Mouse (Mus musculus) CH12.LX (cell line): ENCODE measurements around the gene Jph3. TPM values are rescaled to one million over a fixed set of nuclear protein-coding genes. Genes with fewer than 3 reads are reported as not detected.

ENCODE experiments used
- DNase-seq: peaks from one replicate; pipeline ENCODE4 v3.0.0-alpha.2; 2013; ENCODE audit errors: extremely low read depth
- H3K27ac ChIP-seq: 2 replicates; pipeline ENCODE4 v1.5.1; 2012; ENCODE audit warnings: low read depth, mild to moderate bottlenecking, control low read depth, moderate library complexity; ENCODE audit not compliant: insufficient read depth
- H3K27me3 ChIP-seq: replicated peaks from 2 replicates; pipeline ENCODE3; 2012; ENCODE audit warnings: inconsistent platforms
- H3K36me3 ChIP-seq, 2 experiments: replicated peaks in 1 of 2; 2 replicates each; pipeline versions ENCODE3 to v1.6.1; 2012; ENCODE audit warnings: inconsistent platforms in 1 of 2, low read length in 1 of 2, mild to moderate bottlenecking in 1 of 2, mixed read lengths in 1 of 2, moderate library complexity in 1 of 2; ENCODE audit not compliant: control insufficient read depth in 1 of 2, insufficient read depth in 1 of 2
- H3K4me1 ChIP-seq, 2 experiments: 2 replicates each; pipeline ENCODE4 v1.6.1; 2012; ENCODE audit warnings: inconsistent platforms in 1 of 2, moderate library complexity in 1 of 2; ENCODE audit not compliant: insufficient read depth in 2 of 2, control insufficient read depth in 1 of 2
- H3K4me2 ChIP-seq: 2 replicates; pipeline ENCODE4 v1.6.1; 2012; ENCODE audit warnings: low read depth, mild to moderate bottlenecking, control low read depth; ENCODE audit not compliant: poor library complexity, insufficient read depth, severe bottlenecking
- H3K4me3 ChIP-seq, 3 experiments: fragments of 150-350 bp in 1 of 3; sonication (generic) in 1 of 3; replicated peaks in 1 of 3; 2 replicates each; pipeline versions ENCODE3 to v1.5.1; 2011 to 2012; ENCODE audit warnings: low read depth in 2 of 3, low read length in 2 of 3, mild to moderate bottlenecking in 2 of 3, moderate library complexity in 2 of 3, control low read depth in 1 of 3, improper control_type of control experiment in 1 of 3, inconsistent platforms in 1 of 3, mixed read lengths in 1 of 3; ENCODE audit not compliant: poor library complexity in 1 of 3
- H3K79me2 ChIP-seq: replicated peaks from 2 replicates; pipeline ENCODE4 v1.6.1; 2012; ENCODE audit warnings: mild to moderate bottlenecking, moderate library complexity; ENCODE audit not compliant: control insufficient read depth, poor library complexity, insufficient read depth, severe bottlenecking; ENCODE audit errors: extremely low read depth
- H3K9ac ChIP-seq: 2 replicates; pipeline ENCODE4 v1.6.1; 2012; ENCODE audit warnings: low read depth, mild to moderate bottlenecking, control low read depth, moderate library complexity; ENCODE audit not compliant: insufficient read depth
- H3K9me3 ChIP-seq: replicated peaks from 2 replicates; pipeline ENCODE3; 2012; ENCODE audit warnings: low read length, inconsistent platforms, mixed read lengths
- BHLHE40 ChIP-seq: IDR thresholded peaks from 2 replicates; pipeline ENCODE4 v1.6.1; 2011; ENCODE audit warnings: mild to moderate bottlenecking, low read depth, low read length, improper control_type of control experiment
- CHD2 ChIP-seq: IDR thresholded peaks from 2 replicates; pipeline ENCODE4 v1.6.1; 2011; ENCODE audit warnings: low read length, improper control_type of control experiment
- CTCF ChIP-seq, 2 experiments: IDR thresholded peaks in 1 of 2; conservative IDR thresholded peaks in 1 of 2; 2 replicates each; pipeline ENCODE4 v1.5.1; 2011 to 2012; ENCODE audit warnings: low read depth in 2 of 2, low read length in 2 of 2, improper control_type of control experiment in 1 of 2, inconsistent platforms in 1 of 2, mild to moderate bottlenecking in 1 of 2, moderate library complexity in 1 of 2
- E2F4 ChIP-seq: IDR thresholded peaks from 2 replicates; pipeline ENCODE4 v1.6.1; 2011; ENCODE audit warnings: low read depth, low read length, improper control_type of control experiment; ENCODE audit not compliant: insufficient replicate concordance
- EP300 ChIP-seq: IDR thresholded peaks from 2 replicates; pipeline ENCODE4 v1.6.1; 2011; ENCODE audit warnings: low read length, improper control_type of control experiment
- ETS1 ChIP-seq: conservative IDR thresholded peaks from 2 replicates; pipeline ENCODE4 v1.6.1; 2012; ENCODE audit warnings: low read depth, mild to moderate bottlenecking, inconsistent platforms, low read length, improper control_type of control experiment, moderate library complexity
- HCFC1 ChIP-seq: IDR thresholded peaks from 2 replicates; pipeline ENCODE4 v1.6.1; 2012; ENCODE audit warnings: low read depth, mild to moderate bottlenecking, inconsistent platforms, low read length, improper control_type of control experiment
- JUN ChIP-seq: IDR thresholded peaks from 2 replicates; pipeline ENCODE4 v1.6.1; 2011; ENCODE audit warnings: low read depth, mild to moderate bottlenecking, low read length, improper control_type of control experiment, moderate library complexity; ENCODE audit not compliant: insufficient read depth
- JUND ChIP-seq: conservative IDR thresholded peaks from 2 replicates; pipeline ENCODE4 v1.6.1; 2011; ENCODE audit warnings: low read depth, low read length, improper control_type of control experiment
- MAX ChIP-seq: IDR thresholded peaks from 2 replicates; pipeline ENCODE4 v1.6.1; 2011; ENCODE audit warnings: low read length, improper control_type of control experiment
- MAZ ChIP-seq: IDR thresholded peaks from 2 replicates; pipeline ENCODE4 v1.6.1; 2012; ENCODE audit warnings: low read depth, mild to moderate bottlenecking, inconsistent platforms, low read length, improper control_type of control experiment, moderate library complexity
- MXI1 ChIP-seq: IDR thresholded peaks from 2 replicates; pipeline ENCODE4 v1.6.1; 2011; ENCODE audit warnings: mild to moderate bottlenecking, low read depth, low read length, improper control_type of control experiment
- MYC ChIP-seq: IDR thresholded peaks from 2 replicates; pipeline ENCODE4 v1.6.1; 2011; ENCODE audit warnings: low read depth, mild to moderate bottlenecking, improper control_type of control experiment, low read length
- NRF1 ChIP-seq: IDR thresholded peaks from 2 replicates; pipeline ENCODE4 v1.6.1; 2014; ENCODE audit warnings: low read depth, mild to moderate bottlenecking, inconsistent platforms, low read length, improper control_type of control experiment, moderate library complexity
- POLR2A ChIP-seq: IDR thresholded peaks from 2 replicates; pipeline ENCODE4 v1.6.1; 2011; ENCODE audit warnings: low read depth, mild to moderate bottlenecking, improper control_type of control experiment, low read length
- POLR2AphosphoS2 ChIP-seq: IDR thresholded peaks from 2 replicates; pipeline ENCODE4 v1.6.1; 2011; ENCODE audit warnings: low read depth, low read length, improper control_type of control experiment
- RCOR1 ChIP-seq: conservative IDR thresholded peaks from 2 replicates; pipeline ENCODE4 v1.6.1; 2012; ENCODE audit warnings: low read depth, mild to moderate bottlenecking, inconsistent platforms, low read length, improper control_type of control experiment
- UBTF ChIP-seq: IDR thresholded peaks from 2 replicates; pipeline ENCODE4 v1.6.1; 2012; ENCODE audit warnings: low read depth, mild to moderate bottlenecking, inconsistent platforms, low read length, improper control_type of control experiment, moderate library complexity
- USF1 ChIP-seq: IDR thresholded peaks from 2 replicates; pipeline ENCODE4 v1.6.1; 2014; ENCODE audit warnings: low read depth, mild to moderate bottlenecking, inconsistent platforms, low read length, improper control_type of control experiment
- USF2 ChIP-seq: conservative IDR thresholded peaks from 2 replicates; pipeline ENCODE4 v1.6.1; 2011; ENCODE audit warnings: low read depth, low read length, improper control_type of control experiment
- ZMIZ1 ChIP-seq: IDR thresholded peaks from 2 replicates; pipeline ENCODE4 v1.6.1; 2012; ENCODE audit warnings: low read depth, mild to moderate bottlenecking, inconsistent platforms, low read length, improper control_type of control experiment
- dilution Hi-C: fragments of 300-500 bp; cut with MboI; formaldehyde crosslinking; loops from 2 replicates; pipeline ENCODE4 v1.14.3; 2020; ENCODE audit warnings: low sequenced_read_pairs; ENCODE audit not compliant: extremely low pct_unique_long_range_greater_than_20kb, extremely low pct_ligation_motif_present
- in situ Hi-C: fragments of 300-500 bp; cut with MboI; formaldehyde crosslinking; loops from 3 replicates; pipeline ENCODE4 v1.14.3; 2019; ENCODE audit warnings: low sequenced_read_pairs, low pct_ligation_motif_present, low pct_unique_long_range_greater_than_20kb, mixed read lengths
- polyA plus RNA-seq: library from polyadenylated mRNA; unstranded; fragments of >175 nt; gene quantifications from 2 replicates; pipeline ENCODE4 v1.2.1, GENCODE M21; 2012; ENCODE audit warnings: low read depth; ENCODE audit not compliant: insufficient read length
- total RNA-seq, 2 experiments: library from RNA; depleted of rRNA; stranded (reverse); fragments of 300-350 nt in 1 of 2; fragments of >200 nt in 1 of 2; gene quantifications; 2 replicates each; pipeline ENCODE4 v1.2.3; 2012 to 2014

Gene Jph3
- total and polyA plus RNA-seq, 3 experiments: 0.21 TPM; not detected in 1

DNA sequence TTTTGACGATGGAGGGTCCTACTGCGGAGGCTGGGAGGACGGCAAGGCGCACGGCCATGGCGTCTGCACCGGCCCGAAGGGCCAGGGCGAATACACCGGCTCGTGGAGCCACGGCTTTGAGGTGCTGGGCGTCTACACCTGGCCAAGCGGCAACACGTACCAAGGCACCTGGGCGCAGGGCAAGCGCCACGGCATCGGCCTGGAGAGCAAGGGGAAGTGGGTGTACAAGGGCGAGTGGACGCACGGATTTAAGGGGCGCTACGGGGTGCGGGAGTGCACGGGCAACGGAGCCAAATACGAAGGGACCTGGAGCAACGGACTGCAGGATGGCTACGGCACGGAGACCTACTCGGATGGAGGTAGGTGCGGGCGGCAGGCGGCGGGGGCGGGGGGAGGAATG lies 1.2 kb downstream of the Jph3 start:
- Histone ChIP-seq H3K36me3 (no peaks in the 10 kb centered on the region), H3K9ac (no peak overlapping the region), H3K27me3 (peaks cover 65% of the 10 kb centered on the region), H3K4me2 (no peak overlapping the region), H3K4me3 (no peak overlapping the region), H3K9me3 (peaks cover 23% of the 10 kb centered on the region), H3K27ac (no peak overlapping the region), H3K79me2 (no peaks in the 10 kb centered on the region), H3K4me1 (no peaks in the 10 kb centered on the region)
- TF ChIP-seq USF1 (no peak), ZMIZ1 (no peak), EP300 (no peak), UBTF (no peak), CTCF (conservative IDR thresholded peaks at IDR 0.05 in 1 of 2, IDR thresholded peaks at IDR 0.05 in 1 of 2; ENCODE audit: low read depth in 2 of 2, low read length in 2 of 2) (no peak), MAX (no peak), BHLHE40 (no peak), POLR2A (no peak), MYC (no peak), JUN (no peak), E2F4 (no peak), MAZ (no peak), POLR2AphosphoS2 (no peak), NRF1 (no peak)
- DNase-seq: no peak
- dilution Hi-C loops (no loop called here), in situ Hi-C loops (no loop called here)

DNA sequence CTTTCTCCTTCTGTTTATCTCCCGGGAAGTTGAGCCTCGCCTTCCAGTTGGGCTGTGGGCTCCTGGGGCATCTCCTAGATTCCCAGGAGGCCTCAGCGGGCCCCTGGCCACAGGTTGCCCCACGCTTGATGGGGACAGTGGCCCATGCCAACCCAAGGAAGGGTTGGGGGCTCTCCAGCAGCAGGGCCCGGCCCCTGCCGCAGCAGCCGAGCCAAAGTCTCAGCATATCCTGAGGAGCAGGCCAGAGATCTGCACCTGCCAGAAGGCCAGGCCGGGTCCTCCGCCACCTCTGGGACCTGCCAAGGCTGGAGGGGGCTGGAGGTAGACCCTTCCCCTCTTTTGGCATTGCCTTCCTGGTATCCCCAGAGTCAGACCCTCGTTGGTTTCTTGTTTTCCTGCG lies 1.6 kb downstream of the Jph3 start:
- no peak overlapping the region for H3K4me3 ChIP-seq
- dilution Hi-C loops: no loop called here
- H3K9ac ChIP-seq: no peak overlapping the region
- in situ Hi-C loops: no loop called here
- no peaks in the 10 kb centered on the region for H3K36me3 ChIP-seq
- peaks cover 64% of the 10 kb centered on the region for H3K27me3 ChIP-seq
- peaks cover 21% of the 10 kb centered on the region for H3K9me3 ChIP-seq
- H3K79me2 ChIP-seq: no peaks in the 10 kb centered on the region
- no peak for DNase-seq
- no peak overlapping the region for H3K27ac ChIP-seq
- no peaks in the 10 kb centered on the region for H3K4me1 ChIP-seq
- no peak overlapping the region for H3K4me2 ChIP-seq
- TF ChIP-seq JUND: no peak
- no peak for TF ChIP-seq USF1
- no peak for TF ChIP-seq ZMIZ1
- TF ChIP-seq HCFC1: no peak
- TF ChIP-seq E2F4: no peak
- TF ChIP-seq ETS1: no peak
- no peak for TF ChIP-seq MXI1
- no peak for TF ChIP-seq UBTF
- no peak for TF ChIP-seq NRF1
- TF ChIP-seq RCOR1: no peak
- no peak for TF ChIP-seq CHD2
- no peak for TF ChIP-seq MAX
- no peak for TF ChIP-seq USF2
